Mouse (Mus musculus) liver (tissue): ENCODE results near the gene Sdc3.
A peak's percentile ranks its signal among the peaks of the same experiment; 100 is the strongest.

Experiments used
- DNase-seq: peaks from one replicate; pipeline ENCODE4 v3.0.0-alpha.2; 2020; ENCODE audit warnings: mixed read lengths

The Sdc3 gene

GRCm38 (mm10) chr4:130794771-130795170, 2.4 kb downstream of the Sdc3 start:
- no peak for DNase-seq

GRCm38 (mm10) chr4:130795970-130796369, 3.6 kb downstream of the Sdc3 start:
- DNase-seq = no peak

- DNase-seq = peak; percentile 47
These were observed 5.1 kb downstream of the Sdc3 start for GRCm38 (mm10) chr4:130797201-130798051.

- DNase-seq = no peak
These were observed 6.1 kb downstream of the Sdc3 start for GRCm38 (mm10) chr4:130798416-130798815.

GRCm38 (mm10) chr4:130799118-130799517, 6.8 kb downstream of the Sdc3 start:
- DNase-seq = peak; percentile 28

GRCm38 (mm10) chr4:130799582-130799981, 7.2 kb downstream of the Sdc3 start:
- DNase-seq = no peak

GRCm38 (mm10) chr4:130800147-130800546, 7.8 kb downstream of the Sdc3 start:
- DNase-seq = no peak

GRCm38 (mm10) chr4:130801198-130801597, 8.9 kb downstream of the Sdc3 start:
- no peak for DNase-seq

- no peak for DNase-seq
These were observed 9.4 kb downstream of the Sdc3 start for GRCm38 (mm10) chr4:130801624-130802329.

- no peak for DNase-seq
These were observed 11.3 kb downstream of the Sdc3 start for GRCm38 (mm10) chr4:130803591-130803990.

GRCm38 (mm10) chr4:130804292-130804691, 12.0 kb downstream of the Sdc3 start:
- DNase-seq = no peak

GRCm38 (mm10) chr4:130804771-130805361, 12.5 kb downstream of the Sdc3 start:
- no peak for DNase-seq

GRCm38 (mm10) chr4:130805746-130806145, 13.4 kb downstream of the Sdc3 start:
- no peak for DNase-seq

GRCm38 (mm10) chr4:130806746-130807145, 14.4 kb downstream of the Sdc3 start:
- DNase-seq = no peak

GRCm38 (mm10) chr4:130809784-130810183, 17.4 kb downstream of the Sdc3 start:
- no peak for DNase-seq

GRCm38 (mm10) chr4:130810845-130811244, 18.5 kb downstream of the Sdc3 start:
- DNase-seq = no peak

GRCm38 (mm10) chr4:130811385-130811784, 19.0 kb downstream of the Sdc3 start:
- DNase-seq = no peak

- no peak for DNase-seq
These were observed 21.6 kb downstream of the Sdc3 start for GRCm38 (mm10) chr4:130813958-130814357.

- DNase-seq = no peak
These were observed 22.5 kb downstream of the Sdc3 start for GRCm38 (mm10) chr4:130814742-130815330.

- DNase-seq = no peak
These were observed 23.5 kb downstream of the Sdc3 start for GRCm38 (mm10) chr4:130815860-130816259.

GRCm38 (mm10) chr4:130819806-130820205, 27.5 kb downstream of the Sdc3 start:
- DNase-seq = no peak

GRCm38 (mm10) chr4:130820594-130821255, 28.4 kb downstream of the Sdc3 start:
- DNase-seq = no peak
